ENCODE assay signal across 8 mouse cellular contexts in genomic region chr2:131262680-131263670, GRCm38 (mm10). TPM values are rescaled to one million over a fixed set of nuclear protein-coding genes. Genes with fewer than 3 reads are reported as not detected.
DNase-seq lines count a peak whose midpoint lies in the region; ATAC-seq and TF ChIP-seq lines count a peak whose summit lies in the region.

No protein-coding gene starts in this region.

- peak overlapping the region; percentile 99 for H3K27ac ChIP-seq in left cerebral cortex, adult 2 months
- H3K27ac ChIP-seq in forebrain, embryonic 12.5 days, result peak overlapping the region; percentile 100
- H3K27ac ChIP-seq in limb, embryonic 10.5 days, result peak overlapping the region; percentile 99
- H3K27ac ChIP-seq in midbrain, embryonic 13.5 days, result peak overlapping the region; percentile 99

- no peak for DNase-seq in left cerebral cortex, adult 2 months (ENCODE audit: extremely low spot score in 1 of 2, low spot score in 2 of 2)
- DNase-seq in left cerebral cortex, adult 18-20 months (ENCODE audit: low spot score in 2 of 2), result no peak
- peak; percentile 14 for DNase-seq in T-cell, adult 2 months (ENCODE audit: low spot score)
- DNase-seq in limb, embryonic 10.5 days (ENCODE audit: low spot score), result no peak
- no peak for DNase-seq in gastrocnemius, postnatal 4 days (ENCODE audit: low spot score in 2 of 2)
- no peak for DNase-seq in testis, postnatal 10 days (ENCODE audit: low spot score)

- H3K36me3 ChIP-seq in forebrain, embryonic 12.5 days (replicated peaks), result no peaks in the 10 kb centered on the region
- H3K36me3 ChIP-seq in limb, embryonic 10.5 days, result peaks cover 13% of the 10 kb centered on the region
- H3K36me3 ChIP-seq in midbrain, embryonic 13.5 days, result no peaks in the 10 kb centered on the region

- peak overlapping the region; percentile 94 for H3K9ac ChIP-seq in forebrain, embryonic 12.5 days
- H3K9ac ChIP-seq in midbrain, embryonic 13.5 days (replicated peaks), result peak overlapping the region; percentile 97

- intact Hi-C loops in left cerebral cortex, adult 2 months (cut with DNase I), result loop anchor here (1.0 to 5.0 kb wide), 5 partner anchors 30 to 101 kb away; partner anchors contain the start of genes 1700037H04Rik, Cenpb and Rnf24

- H3K4me3 ChIP-seq in left cerebral cortex, adult 2 months, result peak overlapping the region; percentile 63
- H3K4me3 ChIP-seq in forebrain, embryonic 12.5 days (replicated peaks), result peak overlapping the region; percentile 93
- H3K4me3 ChIP-seq in limb, embryonic 10.5 days, result peak overlapping the region; percentile 86
- peak overlapping the region; percentile 85 for H3K4me3 ChIP-seq in midbrain, embryonic 13.5 days (replicated peaks)

- no peak for TF ChIP-seq CTCF in left cerebral cortex, adult 2 months (IDR thresholded peaks at IDR 0.05)

- H3K27me3 ChIP-seq in forebrain, embryonic 12.5 days, result no peaks in the 10 kb centered on the region
- no peaks in the 10 kb centered on the region for H3K27me3 ChIP-seq in limb, embryonic 10.5 days (ENCODE audit: low read depth, poor library complexity, severe bottlenecking)
- no peaks in the 10 kb centered on the region for H3K27me3 ChIP-seq in midbrain, embryonic 13.5 days

- no peaks in the 10 kb centered on the region for H3K9me3 ChIP-seq in forebrain, embryonic 12.5 days
- no peaks in the 10 kb centered on the region for H3K9me3 ChIP-seq in limb, embryonic 10.5 days (replicated peaks)
- H3K9me3 ChIP-seq in midbrain, embryonic 13.5 days, result no peaks in the 10 kb centered on the region

- H3K4me1 ChIP-seq in forebrain, embryonic 12.5 days, result peaks cover 34% of the 10 kb centered on the region
- H3K4me1 ChIP-seq in limb, embryonic 10.5 days, result peaks cover 38% of the 10 kb centered on the region
- H3K4me1 ChIP-seq in midbrain, embryonic 13.5 days (replicated peaks), result peaks cover 35% of the 10 kb centered on the region

- WGBS in forebrain, embryonic 12.5 days, result under 1% methylated on average over 54 of the region's 59 CpGs
- under 1% methylated on average over 59 of the region's 59 CpGs for WGBS in limb, embryonic 10.5 days
- under 1% methylated on average over 59 of the region's 59 CpGs for whole genome bisulfite sequencing in midbrain, embryonic 13.5 days

- H3K4me2 ChIP-seq in forebrain, embryonic 12.5 days, result peak overlapping the region; percentile 76
- peak overlapping the region; percentile 82 for H3K4me2 ChIP-seq in midbrain, embryonic 13.5 days (replicated peaks)

- peak; percentile 81 for ATAC-seq in forebrain, embryonic 12.5 days (ENCODE audit: low FRiP score)
- ATAC-seq in midbrain, embryonic 13.5 days, result peak; percentile 85

RNA-seq across cellular contexts. Expression of gene Pank2, which starts 0.7 kb away (rescaled TPM):
- 10 to 100 TPM; 62.8 to 74.0 TPM for total RNA-seq in left cerebral cortex, adult 2 months (2021)
- 10 to 100 TPM; 64.8 to 65.1 TPM for total RNA-seq in left cerebral cortex, adult 18-20 months (2021)
- 58.5 and 70.4 TPM in 2 replicates for polyA plus RNA-seq in forebrain, embryonic 12.5 days (2016; fragmentation: Nextera tagmentation; extraction: Ambion mirVana)
- polyA plus RNA-seq in limb, embryonic 10.5 days (2016; fragmentation: Nextera tagmentation; extraction: Ambion mirVana), result 45.0 and 46.3 TPM in 2 replicates
- polyA plus RNA-seq in midbrain, embryonic 13.5 days (2015; fragmentation: Nextera tagmentation; extraction: Ambion mirVana), result 29.2 and 33.9 TPM in 2 replicates
- 10 to 100 TPM; 41.3 to 44.0 TPM for total RNA-seq in gastrocnemius, postnatal 4 days (2021)

RNA-seq across cellular contexts. Expression of gene Mavs, which starts 29.1 kb away (rescaled TPM):
- total RNA-seq in left cerebral cortex, adult 2 months (2021), result 1 to 10 TPM; 6.7 to 6.9 TPM
- total RNA-seq in left cerebral cortex, adult 18-20 months (2021), result 1 to 10 TPM; 5.9 to 6.3 TPM
- polyA plus RNA-seq in forebrain, embryonic 12.5 days (2016; fragmentation: Nextera tagmentation; extraction: Ambion mirVana), result 11.3 and 13.2 TPM in 2 replicates
- 20.4 and 21.5 TPM in 2 replicates for polyA plus RNA-seq in limb, embryonic 10.5 days (2016; fragmentation: Nextera tagmentation; extraction: Ambion mirVana)
- 6.6 and 8.6 TPM in 2 replicates for polyA plus RNA-seq in midbrain, embryonic 13.5 days (2015; fragmentation: Nextera tagmentation; extraction: Ambion mirVana)
- 10 to 100 TPM; 23.5 to 26.9 TPM for total RNA-seq in gastrocnemius, postnatal 4 days (2021)

RNA-seq across cellular contexts. Expression of gene Ap5s1, which starts 56.1 kb away (rescaled TPM):
- 10 to 100 TPM; 21.7 to 28.7 TPM for total RNA-seq in left cerebral cortex, adult 2 months (2021)
- total RNA-seq in left cerebral cortex, adult 18-20 months (2021), result 10 to 100 TPM; 23.1 to 25.1 TPM
- polyA plus RNA-seq in forebrain, embryonic 12.5 days (2016; fragmentation: Nextera tagmentation; extraction: Ambion mirVana), result 29.1 and 30.0 TPM in 2 replicates
- 18.9 and 22.6 TPM in 2 replicates for polyA plus RNA-seq in limb, embryonic 10.5 days (2016; fragmentation: Nextera tagmentation; extraction: Ambion mirVana)
- polyA plus RNA-seq in midbrain, embryonic 13.5 days (2015; fragmentation: Nextera tagmentation; extraction: Ambion mirVana), result 32.7 and 33.4 TPM in 2 replicates
- total RNA-seq in gastrocnemius, postnatal 4 days (2021), result 10 to 100 TPM; 17.4 to 21.7 TPM
